Comparison of ENCODE assay signal across 9 mouse cellular contexts in the genomic region with DNA sequence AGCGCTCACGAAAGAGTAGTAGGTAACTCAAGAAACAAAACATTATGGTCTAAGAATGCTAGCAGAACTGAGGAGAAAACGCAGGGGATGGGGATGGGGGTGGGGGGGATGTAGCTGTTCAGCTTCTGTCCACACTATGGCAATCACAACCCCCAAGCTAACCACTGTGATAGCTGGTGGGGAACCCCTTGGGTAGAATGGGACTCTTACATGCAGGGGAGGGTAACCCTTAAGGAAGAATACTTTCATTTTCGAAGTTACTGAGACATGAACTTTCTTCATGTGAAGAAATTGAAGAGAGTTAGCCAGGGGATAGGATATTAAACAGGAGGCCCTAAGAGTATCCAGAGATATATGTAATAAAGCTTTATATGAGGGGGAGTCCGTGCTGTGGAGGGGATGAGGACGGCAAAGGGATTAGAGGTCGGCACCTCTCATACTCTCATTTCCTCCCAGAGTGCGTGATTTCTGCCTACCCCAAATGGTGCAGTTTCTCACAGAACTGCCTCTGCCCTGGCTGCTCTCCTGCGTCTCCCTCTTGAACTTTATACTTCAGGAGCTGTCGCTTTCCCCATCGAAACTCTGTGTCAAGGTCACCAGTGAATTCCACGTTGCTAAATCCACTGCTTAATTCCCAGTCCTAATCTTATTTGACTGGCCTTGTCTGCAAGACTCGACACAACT. TPM values are rescaled to one million over a fixed set of nuclear protein-coding genes. Genes with fewer than 3 reads are reported as not detected.
DNase-seq lines count a peak whose midpoint lies in the region; ATAC-seq and TF ChIP-seq lines count a peak whose summit lies in the region.
"Had no signal": no experiment of that assay in that cellular context is flagged by ENCODE, and none has a peak within 500 bp of the region (broad histone marks: within the 10 kb centered on the region; RNA-seq: fewer than 3 reads in every experiment).

No protein-coding gene starts in this region.

- H3K27me3 ChIP-seq in hindbrain, postnatal 0 days (ENCODE audit: insufficient read depth, low read length), result no peaks in the 10 kb centered on the region
- H3K27me3 ChIP-seq: stomach, embryonic 15.5 days had no signal

- TF ChIP-seq POLR2A in lung, adult 2 months (IDR thresholded peaks at IDR 0.05; ENCODE audit: borderline replicate concordance, extremely low read depth, low read depth, low read length), result no peak

- H3K9ac ChIP-seq in hindbrain, postnatal 0 days (replicated peaks; ENCODE audit: low read length), result no peak overlapping the region
- H3K9ac ChIP-seq: stomach, embryonic 15.5 days had no signal

- H3K4me3 ChIP-seq in lung, adult 2 months (replicated peaks; ENCODE audit: extremely low read depth, low read depth, low read length), result peak overlapping the region; percentile 14
- H3K4me3 ChIP-seq in brown adipose tissue, adult 24 weeks (ENCODE audit: insufficient read depth, low read depth, low read length), result peak overlapping the region; percentile 38
- H3K4me3 ChIP-seq in hindbrain, postnatal 0 days (ENCODE audit: low read length), result no peak overlapping the region
- H3K4me3 ChIP-seq: stomach, embryonic 15.5 days had no signal

- WGBS in lung, adult 2 months, result 46% methylated on average over 13 of the region's 13 CpGs
- 77% methylated on average over 13 of the region's 13 CpGs for WGBS in hindbrain, postnatal 0 days

- H3K27ac ChIP-seq in brown adipose tissue, adult 24 weeks (replicated peaks; ENCODE audit: low read depth, low read length), result peak overlapping the region; percentile 97
- H3K27ac ChIP-seq in hindbrain, postnatal 0 days, result no peak overlapping the region
- H3K27ac ChIP-seq: stomach, embryonic 15.5 days had no signal

- H3K4me1 ChIP-seq in lung, adult 2 months (ENCODE audit: control insufficient read depth, insufficient read depth, low read length), result peaks cover 19% of the 10 kb centered on the region
- peaks cover 53% of the 10 kb centered on the region for H3K4me1 ChIP-seq in brown adipose tissue, adult 24 weeks (ENCODE audit: control insufficient read depth, insufficient read depth, insufficient read length, low read length)
- H3K4me1 ChIP-seq in hindbrain, postnatal 0 days (ENCODE audit: insufficient read depth, low read length), result peaks cover 7% of the 10 kb centered on the region; the same call in 1 of the 2 replicates

- ATAC-seq in megakaryocyte progenitor cell, adult 5-6 weeks (replicated peaks; ENCODE audit: poor library complexity), result peak; percentile 29; the same call in 1 of the 2 replicates
- no peak for ATAC-seq in hindbrain, postnatal 0 days

- no peak overlapping the region for H3K4me2 ChIP-seq in hindbrain, postnatal 0 days (ENCODE audit: low read depth, low read length)
- H3K4me2 ChIP-seq: stomach, embryonic 15.5 days had no signal

- DNase-seq in adrenal gland, postnatal 14 days, result peak; percentile 41
- DNase-seq in adrenal gland, postnatal 4 days (ENCODE audit: low spot score in 2 of 2), result no peak
- DNase-seq in lung, adult 2 months, result no peak
- DNase-seq in lung, postnatal 14 days, result no peak
- DNase-seq in urinary bladder, postnatal 10 days (ENCODE audit: low spot score), result no peak
- no peak for DNase-seq in hindbrain, postnatal 0 days (ENCODE audit: low spot score)

- no peaks in the 10 kb centered on the region for H3K36me3 ChIP-seq in hindbrain, postnatal 0 days (ENCODE audit: insufficient read depth, low read length)
- H3K36me3 ChIP-seq: stomach, embryonic 15.5 days had no signal

- H3K9me3 ChIP-seq in hindbrain, postnatal 0 days (ENCODE audit: low read length), result no peaks in the 10 kb centered on the region
- H3K9me3 ChIP-seq: stomach, embryonic 15.5 days had no signal

- no peak for TF ChIP-seq CTCF in lung, adult 2 months (IDR thresholded peaks at IDR 0.05; ENCODE audit: insufficient read depth, low read length)
- TF ChIP-seq CTCF in hindbrain, postnatal 0 days (IDR thresholded peaks at IDR 0.05; ENCODE audit: low read depth), result no peak

RNA-seq across cellular contexts. Expression of a gene that starts 25.4 kb away (rescaled TPM):
- 18.5 and 18.8 TPM in 2 replicates for total RNA-seq in adrenal gland, postnatal 14 days (2021)
- 10 to 100 TPM; 19.1 to 19.8 TPM for total RNA-seq in adrenal gland, postnatal 4 days (2021)
- 57.3 and 80.7 TPM in 2 replicates for polyA plus RNA-seq in lung, adult 2 months (2012; rRNA removed)
- polyA plus RNA-seq in brown adipose tissue, adult 24 weeks (2012; ENCODE audit: insufficient read depth, insufficient read length, missing spikeins), result 6.6 and 7.0 TPM in 2 replicates
- 11.9 and 12.0 TPM in 2 replicates for total RNA-seq in megakaryocyte progenitor cell, adult 5-6 weeks (2015)
- total RNA-seq in megakaryocyte progenitor cell, adult 5-6 weeks (2017), result 5.1 and 5.2 TPM in 2 replicates
- total RNA-seq in hindbrain, postnatal 0 days (2014; rRNA removed), result 7.4 and 9.7 TPM in 2 replicates
- 3.0 and 3.3 TPM in 2 replicates for polyA plus RNA-seq in hindbrain, postnatal 0 days (2015; fragmentation: Nextera tagmentation; extraction: Ambion mirVana)

RNA-seq across cellular contexts. Expression of a gene that starts 25.9 kb away (rescaled TPM):
- total RNA-seq in adrenal gland, postnatal 14 days (2021), result 137 and 144 TPM in 2 replicates
- 100 to 1,000 TPM; 131 to 133 TPM for total RNA-seq in adrenal gland, postnatal 4 days (2021)
- 31.6 and 36.8 TPM in 2 replicates for polyA plus RNA-seq in lung, adult 2 months (2012; rRNA removed)
- polyA plus RNA-seq in brown adipose tissue, adult 24 weeks (2012; ENCODE audit: insufficient read depth, insufficient read length, missing spikeins), result 203 and 223 TPM in 2 replicates
- total RNA-seq in megakaryocyte progenitor cell, adult 5-6 weeks (2015), result 160 and 162 TPM in 2 replicates
- 131 and 134 TPM in 2 replicates for total RNA-seq in megakaryocyte progenitor cell, adult 5-6 weeks (2017)
- 53.7 and 55.0 TPM in 2 replicates for total RNA-seq in hindbrain, postnatal 0 days (2014; rRNA removed)
- 103 and 106 TPM in 2 replicates for polyA plus RNA-seq in hindbrain, postnatal 0 days (2015; fragmentation: Nextera tagmentation; extraction: Ambion mirVana)
